Mouse (Mus musculus) bone marrow macrophage, adult 2 months (primary cell): ENCODE data around the gene Scp2. TPM values are rescaled to one million over a fixed set of nuclear protein-coding genes. Genes with fewer than 3 reads are reported as not detected.
"Not testable (repeated sequence)": the region's sequence is repeated elsewhere in the genome, so short reads cannot be mapped to it uniquely, and the experiment has no call there.

Source experiments
- H3K27ac ChIP-seq: 2 replicates; pipeline ENCODE4 v1.5.1; 2012; ENCODE audit warnings: low read depth, low read length; ENCODE audit not compliant: insufficient read depth
- H3K4me1 ChIP-seq: 2 replicates; pipeline ENCODE4 v1.6.1; 2012; ENCODE audit warnings: low read length; ENCODE audit not compliant: control insufficient read depth, insufficient read depth
- H3K4me3 ChIP-seq: 2 replicates; pipeline ENCODE4 v1.5.1; 2012; ENCODE audit warnings: mild to moderate bottlenecking, low read length, moderate library complexity; ENCODE audit not compliant: insufficient read depth
- CTCF ChIP-seq: IDR thresholded peaks from 2 replicates; pipeline ENCODE4 v1.5.1; 2012; ENCODE audit warnings: low read depth, mild to moderate bottlenecking, low read length, moderate library complexity
- POLR2A ChIP-seq: IDR thresholded peaks from 2 replicates; pipeline ENCODE4 v1.6.1; 2012; ENCODE audit warnings: mild to moderate bottlenecking, low read depth, low read length, borderline replicate concordance
- polyA plus RNA-seq: library from polyadenylated mRNA; stranded (reverse); fragments of >200 nt; gene quantifications from 2 replicates; pipeline ENCODE4 v1.2.4, GENCODE M21; 2012; ENCODE audit not compliant: missing spikeins, insufficient read depth, insufficient read length

Scp2 gene
- polyA plus RNA-seq, 1 experiment: 181 TPM

GRCm38 (mm10) chr4:108143778-108144177 lies 1.0 kb downstream of the Scp2 start:
- Histone ChIP-seq H3K4me3 (no peak overlapping the region), H3K4me1 (no peaks in the 10 kb centered on the region), H3K27ac (no peak overlapping the region)
- TF ChIP-seq POLR2A (no peak), CTCF (no peak)

GRCm38 (mm10) chr4:108143178-108143577 lies 1.6 kb downstream of the Scp2 start:
- not testable (repeated sequence) for H3K4me1 ChIP-seq, H3K4me3 ChIP-seq, H3K27ac ChIP-seq

GRCm38 (mm10) chr4:108136938-108137337 lies 7.9 kb downstream of the Scp2 start:
- no peak for TF ChIP-seq CTCF
- no peak for TF ChIP-seq POLR2A
- Histone ChIP-seq H3K4me1 (no peaks in the 10 kb centered on the region), H3K27ac (no peak overlapping the region), H3K4me3 (no peak overlapping the region)

GRCm38 (mm10) chr4:108130452-108130851 lies 14.3 kb downstream of the Scp2 start:
- TF ChIP-seq POLR2A: no peak
- TF ChIP-seq CTCF: no peak
- Histone ChIP-seq H3K4me3 (no peak overlapping the region), H3K4me1 (no peaks in the 10 kb centered on the region), H3K27ac (no peak overlapping the region)

GRCm38 (mm10) chr4:108128339-108128738 lies 16.5 kb downstream of the Scp2 start:
- Histone ChIP-seq H3K4me3 (no peak overlapping the region), H3K27ac (no peak overlapping the region), H3K4me1 (no peaks in the 10 kb centered on the region)
- TF ChIP-seq CTCF (no peak), POLR2A (no peak)

- Histone ChIP-seq H3K27ac (no peak overlapping the region), H3K4me3 (no peak overlapping the region), H3K4me1 (no peaks in the 10 kb centered on the region)
- TF ChIP-seq CTCF (no peak), POLR2A (no peak)
Observed at GRCm38 (mm10) chr4:108127516-108127915, 17.3 kb downstream of the Scp2 start.

- Histone ChIP-seq H3K4me3 (no peak overlapping the region), H3K27ac (no peak overlapping the region), H3K4me1 (no peaks in the 10 kb centered on the region)
- TF ChIP-seq POLR2A (no peak), CTCF (no peak)
Observed at GRCm38 (mm10) chr4:108126260-108126659, 18.5 kb downstream of the Scp2 start.

GRCm38 (mm10) chr4:108124104-108124503 lies 20.7 kb downstream of the Scp2 start:
- Histone ChIP-seq H3K4me1 (no peaks in the 10 kb centered on the region), H3K4me3 (no peak overlapping the region), H3K27ac (no peak overlapping the region)
- no peak for TF ChIP-seq POLR2A
- no peak for TF ChIP-seq CTCF

- H3K27ac ChIP-seq: peak overlapping the region; percentile 61
- no peak; the same call in 1 of the 2 replicates for TF ChIP-seq CTCF
- TF ChIP-seq POLR2A: 0 out of 2 replicates have a peak, but pooled peaks have one; percentile 17
Observed at GRCm38 (mm10) chr4:108117924-108118876, 26.6 kb downstream of the Scp2 start.

GRCm38 (mm10) chr4:108117488-108117887 lies 27.3 kb downstream of the Scp2 start:
- Histone ChIP-seq H3K27ac (no peak overlapping the region), H3K4me1 (peaks cover 10% of the 10 kb centered on the region), H3K4me3 (peak overlapping the region; percentile 37; the same call in 1 of the 2 replicates)
- TF ChIP-seq POLR2A: no peak
- TF ChIP-seq CTCF: no peak

More at GRCm38 (mm10) chr4:108117924-108118876, 26.6 kb downstream of the Scp2 start:
- Histone ChIP-seq H3K4me3 (peak overlapping the region; percentile 77), H3K4me1 (peaks cover 10% of the 10 kb centered on the region)

GRCm38 (mm10) chr4:108116466-108116865 lies 28.3 kb downstream of the Scp2 start:
- TF ChIP-seq POLR2A (no peak), CTCF (no peak)
- Histone ChIP-seq H3K4me3 (no peak overlapping the region), H3K27ac (no peak overlapping the region), H3K4me1 (peaks cover 10% of the 10 kb centered on the region)
